In genomic region chr14:27266601-27267000, GRCm38 (mm10) we compare ENCODE assay signal across 12 mouse cellular contexts.
"Had no signal": no experiment of that assay in that cellular context is flagged by ENCODE, and none has a peak within 500 bp of the region (broad histone marks: within the 10 kb centered on the region; RNA-seq: fewer than 3 reads in every experiment).

No protein-coding gene starts in this region.

- ATAC-seq: liver, embryonic 12.5 days; midbrain, embryonic 13.5 days had no signal

- DNase-seq: kidney, adult 18-20 months; kidney, adult 9 months; kidney, postnatal 14 days; kidney, postnatal 4 days; liver; lung, adult 18-20 months; lung, postnatal 10 days; lung, postnatal 36 days; retina, postnatal 1 day; thymus, postnatal 25 days had no signal
